Mouse (Mus musculus): ENCODE results near the gene Slc35a1. TPM values are rescaled to one million over a fixed set of nuclear protein-coding genes. Genes with fewer than 3 reads are reported as not detected.
A peak's percentile ranks its signal among the peaks of the same experiment; 100 is the strongest.
"Not testable (repeated sequence)": the region's sequence is repeated elsewhere in the genome, so short reads cannot be mapped to it uniquely, and the experiment has no call there.

The Slc35a1 gene
- total RNA-seq (2021) = 10 to 100 TPM; 15.0 to 16.1 TPM

GRCm38 (mm10) chr4:34686874-34687567 lies at the start of gene Slc35a1:
Slc35a1 (minus strand) TSS chr4:34687438.
- DNase-seq (ENCODE audit: low spot score) = peak; percentile 89
- intact Hi-C loops (cut with DNase I) = loop anchor here (2.0 to 10.0 kb wide), 3 partner anchors 92 to 538 kb away; partner anchors contain the start of genes C9orf72 and Smim8

- intact Hi-C loops (cut with DNase I) = no loop called here
- DNase-seq (ENCODE audit: low spot score) = no peak
Observed at GRCm38 (mm10) chr4:34734461-34734860, 47.2 kb upstream of the Slc35a1 start.

- intact Hi-C loops (cut with DNase I); DNase-seq (ENCODE audit: low spot score): not testable (repeated sequence)
Observed at GRCm38 (mm10) chr4:34733415-34733814, 46.2 kb upstream of the Slc35a1 start.

- peak; percentile 19 for DNase-seq (ENCODE audit: low spot score)
- intact Hi-C loops (cut with DNase I) = no loop called here
Observed at GRCm38 (mm10) chr4:34729851-34730341, 42.7 kb upstream of the Slc35a1 start, which contains the start of gene Cfap206. Cfap206 (minus strand) TSS chr4:34730206.

GRCm38 (mm10) chr4:34725710-34726109 lies 38.5 kb upstream of the Slc35a1 start:
- DNase-seq (ENCODE audit: low spot score); intact Hi-C loops (cut with DNase I): not testable (repeated sequence)

GRCm38 (mm10) chr4:34724306-34724705 lies 37.1 kb upstream of the Slc35a1 start:
- DNase-seq (ENCODE audit: low spot score) = no peak
- intact Hi-C loops (cut with DNase I) = no loop called here

GRCm38 (mm10) chr4:34723186-34723585 lies 35.9 kb upstream of the Slc35a1 start:
- DNase-seq (ENCODE audit: low spot score) = no peak
- intact Hi-C loops (cut with DNase I) = no loop called here

GRCm38 (mm10) chr4:34720127-34720895 lies 33.1 kb upstream of the Slc35a1 start:
- intact Hi-C loops (cut with DNase I) = no loop called here
- DNase-seq (ENCODE audit: low spot score) = no peak

- intact Hi-C loops (cut with DNase I) = no loop called here
- DNase-seq (ENCODE audit: low spot score) = no peak
Observed at GRCm38 (mm10) chr4:34719421-34719820, 32.2 kb upstream of the Slc35a1 start.

GRCm38 (mm10) chr4:34715062-34715461 lies 27.8 kb upstream of the Slc35a1 start:
- intact Hi-C loops (cut with DNase I) = no loop called here
- DNase-seq (ENCODE audit: low spot score) = no peak

GRCm38 (mm10) chr4:34708127-34708526 lies 20.9 kb upstream of the Slc35a1 start:
- no peak for DNase-seq (ENCODE audit: low spot score)
- intact Hi-C loops (cut with DNase I) = no loop called here

GRCm38 (mm10) chr4:34707248-34707647 lies 20.0 kb upstream of the Slc35a1 start:
- DNase-seq (ENCODE audit: low spot score) = no peak
- intact Hi-C loops (cut with DNase I) = no loop called here

GRCm38 (mm10) chr4:34703029-34703428 lies 15.8 kb upstream of the Slc35a1 start:
- no peak for DNase-seq (ENCODE audit: low spot score)
- intact Hi-C loops (cut with DNase I) = loop anchor here (5.0 kb wide), 1 partner anchor 219 kb away; no protein-coding TSS in a partner anchor

- intact Hi-C loops (cut with DNase I) = loop anchor here (5.0 kb wide), 1 partner anchor 220 kb away; no protein-coding TSS in a partner anchor
- DNase-seq (ENCODE audit: low spot score) = no peak
Observed at GRCm38 (mm10) chr4:34702231-34702630, 15.0 kb upstream of the Slc35a1 start.

GRCm38 (mm10) chr4:34701528-34701927 lies 14.3 kb upstream of the Slc35a1 start:
- intact Hi-C loops (cut with DNase I) = loop anchor here (5.0 kb wide), 1 partner anchor 221 kb away; no protein-coding TSS in a partner anchor
- no peak for DNase-seq (ENCODE audit: low spot score)

GRCm38 (mm10) chr4:34688021-34688420 lies 783 bp upstream of the Slc35a1 start:
- intact Hi-C loops (cut with DNase I) = loop anchor here (5.0 to 10.0 kb wide), 2 partner anchors 199 to 537 kb away; partner anchors contain the start of gene C9orf72

GRCm38 (mm10) chr4:34680530-34680929 lies 6.7 kb downstream of the Slc35a1 start:
- intact Hi-C loops (cut with DNase I) = loop anchor here (10.0 kb wide), 1 partner anchor 544 kb away; the partner anchor contains the start of gene C9orf72
- no peak for DNase-seq (ENCODE audit: low spot score)

More at GRCm38 (mm10) chr4:34688021-34688420, 783 bp upstream of the Slc35a1 start:
- DNase-seq (ENCODE audit: low spot score) = no peak

- no peak for DNase-seq (ENCODE audit: low spot score)
Observed at GRCm38 (mm10) chr4:34673721-34674120, 13.5 kb downstream of the Slc35a1 start.

GRCm38 (mm10) chr4:34667923-34668322 lies 19.3 kb downstream of the Slc35a1 start:
- intact Hi-C loops (cut with DNase I) = no loop called here
- DNase-seq (ENCODE audit: low spot score) = no peak

More at GRCm38 (mm10) chr4:34673721-34674120, 13.5 kb downstream of the Slc35a1 start:
- intact Hi-C loops (cut with DNase I) = no loop called here

- no peak for DNase-seq (ENCODE audit: low spot score)
- intact Hi-C loops (cut with DNase I) = no loop called here
Observed at GRCm38 (mm10) chr4:34661927-34662326, 25.3 kb downstream of the Slc35a1 start.
